21 mouse cellular contexts compared by ENCODE assay signal in the genomic region with DNA sequence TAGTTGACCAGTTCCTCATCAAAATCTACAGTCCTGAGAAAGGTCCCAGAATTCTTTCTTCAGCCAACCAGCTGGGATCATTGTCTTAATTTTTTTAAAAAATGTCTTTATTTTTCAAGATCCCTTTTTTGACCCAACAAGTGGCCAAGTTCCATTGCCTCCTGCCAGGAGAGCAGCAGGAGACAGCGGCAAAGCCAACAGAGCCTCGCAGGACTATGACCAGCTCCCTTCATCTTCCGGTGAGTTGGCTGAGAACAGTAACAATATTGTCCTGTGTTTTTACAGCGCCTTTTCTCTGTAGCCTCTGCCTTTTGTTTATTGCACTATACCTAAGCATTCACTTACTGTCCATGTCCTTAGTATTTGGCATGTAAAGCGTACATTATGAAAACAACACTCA.
A peak's percentile ranks its signal among the peaks of the same experiment; 100 is the strongest.
DNase-seq lines count a peak whose midpoint lies in the region; ATAC-seq and TF ChIP-seq lines count a peak whose summit lies in the region.
"Had no signal": no experiment of that assay in that cellular context is flagged by ENCODE, and none has a peak within 500 bp of the region (broad histone marks: within the 10 kb centered on the region; RNA-seq: fewer than 3 reads in every experiment).

No protein-coding gene starts in this region.

- DNase-seq in gastrocnemius, adult 18-20 months (ENCODE audit: low spot score): peak; percentile 25
- DNase-seq in gastrocnemius, postnatal 10 days: no peak
- peak; percentile 60 for DNase-seq in brain, adult 2 months (ENCODE audit: low read depth, low spot score)
- peak; percentile 51 for DNase-seq in cerebellum, adult 8-10 months
- DNase-seq in gastrocnemius, postnatal 14 days: peak; percentile 16
- no peak for DNase-seq in forebrain, embryonic 10.5 days (ENCODE audit: extremely low spot score, low spot score)
- DNase-seq: adrenal gland, adult 8-10 months; forebrain, postnatal 0 days; kidney, postnatal 4 days; layer of hippocampus, adult 9-11 months; lung, adult 18-20 months; lung, postnatal 14 days; spleen, adult 18-20 months; thymus, postnatal 4 days had no signal

- no peak overlapping the region for H3K9ac ChIP-seq in intestine, postnatal 0 days (ENCODE audit: low read depth, low read length)
- H3K9ac ChIP-seq: embryonic facial prominence, embryonic 13.5 days; forebrain, postnatal 0 days; midbrain, embryonic 15.5 days had no signal

- no peak overlapping the region for H3K4me2 ChIP-seq in intestine, postnatal 0 days (replicated peaks; ENCODE audit: low read depth)
- H3K4me2 ChIP-seq: embryonic facial prominence, embryonic 13.5 days; liver, embryonic 11.5 days; midbrain, embryonic 15.5 days had no signal

- H3K36me3 ChIP-seq in forebrain, embryonic 10.5 days (replicated peaks): peaks cover 91% of the 10 kb centered on the region
- H3K36me3 ChIP-seq in intestine, postnatal 0 days (ENCODE audit: control insufficient read depth, insufficient read depth): peaks cover 36% of the 10 kb centered on the region; the same call in 1 of the 2 replicates

- no peak for ATAC-seq in intestine, postnatal 0 days
- ATAC-seq: forebrain, postnatal 0 days; midbrain, embryonic 15.5 days had no signal

- no peaks in the 10 kb centered on the region for H3K9me3 ChIP-seq in forebrain, embryonic 10.5 days
- no peaks in the 10 kb centered on the region for H3K9me3 ChIP-seq in intestine, postnatal 0 days (ENCODE audit: control insufficient read depth)
- H3K9me3 ChIP-seq: embryonic facial prominence, embryonic 13.5 days; heart, embryonic 10.5 days; midbrain, embryonic 15.5 days had no signal

- no peaks in the 10 kb centered on the region for H3K4me1 ChIP-seq in forebrain, embryonic 10.5 days
- no peaks in the 10 kb centered on the region for H3K4me1 ChIP-seq in intestine, postnatal 0 days (replicated peaks; ENCODE audit: control insufficient read depth, insufficient read depth, low read length)
- H3K4me1 ChIP-seq: embryonic facial prominence, embryonic 13.5 days; heart, embryonic 10.5 days had no signal

- no peak for TF ChIP-seq CTCF in intestine, postnatal 0 days (IDR thresholded peaks at IDR 0.05; ENCODE audit: low read depth)

- no peak overlapping the region for H3K27ac ChIP-seq in forebrain, embryonic 10.5 days
- H3K27ac ChIP-seq in intestine, postnatal 0 days (ENCODE audit: low read depth, low read length): no peak overlapping the region
- H3K27ac ChIP-seq: embryonic facial prominence, embryonic 13.5 days; heart, embryonic 10.5 days; midbrain, embryonic 15.5 days had no signal

- H3K27me3 ChIP-seq in forebrain, embryonic 10.5 days (ENCODE audit: poor library complexity, severe bottlenecking): no peaks in the 10 kb centered on the region
- H3K27me3 ChIP-seq in intestine, postnatal 0 days (replicated peaks; ENCODE audit: control insufficient read depth, insufficient read depth, low read length): no peaks in the 10 kb centered on the region
- H3K27me3 ChIP-seq: CH12.LX; embryonic facial prominence, embryonic 13.5 days; midbrain, embryonic 15.5 days had no signal

- no peak overlapping the region for H3K4me3 ChIP-seq in forebrain, embryonic 10.5 days
- H3K4me3 ChIP-seq in intestine, postnatal 0 days (ENCODE audit: low read depth, low read length): no peak overlapping the region
- H3K4me3 ChIP-seq: embryonic facial prominence, embryonic 13.5 days; heart, embryonic 10.5 days; midbrain, embryonic 15.5 days; myocyte had no signal

- 94% methylated on average over 5 of the region's 5 CpGs for WGBS in forebrain, embryonic 10.5 days
- WGBS in intestine, postnatal 0 days: 94% methylated on average over 5 of the region's 5 CpGs

- intact Hi-C loops in gastrocnemius, postnatal 14 days (cut with DNase I; ENCODE audit: low total_unique reads): no loop called here

Comparison
In these comparisons a context has a peak if more than half of its experiments do, and no peak if none do; other contexts are left out.
1. DNase-seq: peak in gastrocnemius, adult 18-20 months (single experiment), brain, adult 2 months (single experiment), cerebellum, adult 8-10 months (single experiment) and gastrocnemius, postnatal 14 days (single experiment); none in gastrocnemius, postnatal 10 days (single experiment) and forebrain, embryonic 10.5 days (single experiment).